21 mouse cellular contexts compared by ENCODE assay signal in genomic region chr3:39669145-39669544, GRCm38 (mm10).
DNase-seq lines count a peak whose midpoint lies in the region; ATAC-seq and TF ChIP-seq lines count a peak whose summit lies in the region.
"Had no signal": no experiment of that assay in that cellular context is flagged by ENCODE, and none has a peak within 500 bp of the region (broad histone marks: within the 10 kb centered on the region; RNA-seq: fewer than 3 reads in every experiment).

No protein-coding gene starts in this region.

- no peak overlapping the region for H3K27ac ChIP-seq in lung, embryonic 14.5 days (ENCODE audit: low read depth)
- no peak overlapping the region; the same call in 1 of the 2 replicates for H3K27ac ChIP-seq in lung, embryonic 16.5 days (ENCODE audit: low read length)
- no peak overlapping the region for H3K27ac ChIP-seq in lung, postnatal 0 days (ENCODE audit: low read length)

- WGBS in lung, embryonic 14.5 days: 39% methylated on average over 1 of the region's 1 CpGs
- WGBS in lung, embryonic 16.5 days: 27% methylated on average over 1 of the region's 1 CpGs
- 33% methylated on average over 1 of the region's 1 CpGs for WGBS in lung, postnatal 0 days

- peak; percentile 41; the same call in 1 of the 2 replicates for TF ChIP-seq EP300 in lung, postnatal 0 days (IDR thresholded peaks at IDR 0.05)

- H3K27me3 ChIP-seq in lung, embryonic 14.5 days (ENCODE audit: insufficient read depth, low read length): no peaks in the 10 kb centered on the region
- H3K27me3 ChIP-seq in lung, embryonic 16.5 days (ENCODE audit: control insufficient read depth, insufficient read depth, low read depth, low read length): no peaks in the 10 kb centered on the region
- H3K27me3 ChIP-seq in lung, postnatal 0 days (replicated peaks; ENCODE audit: insufficient read depth, low read length): no peaks in the 10 kb centered on the region
- H3K27me3 ChIP-seq: CH12.LX had no signal

- H3K36me3 ChIP-seq in lung, embryonic 14.5 days (ENCODE audit: insufficient read depth): no peaks in the 10 kb centered on the region
- no peaks in the 10 kb centered on the region for H3K36me3 ChIP-seq in lung, embryonic 16.5 days (ENCODE audit: control insufficient read depth, insufficient read depth, low read length)
- no peaks in the 10 kb centered on the region for H3K36me3 ChIP-seq in lung, postnatal 0 days (ENCODE audit: insufficient read depth, low read length)
- H3K36me3 ChIP-seq: G1E had no signal

- no peaks in the 10 kb centered on the region; the same call in 1 of the 2 replicates for H3K4me1 ChIP-seq in lung, embryonic 14.5 days (ENCODE audit: insufficient read depth)
- H3K4me1 ChIP-seq in lung, embryonic 16.5 days (replicated peaks; ENCODE audit: control insufficient read depth, insufficient read depth, low read length): peaks cover 7% of the 10 kb centered on the region
- no peaks in the 10 kb centered on the region for H3K4me1 ChIP-seq in lung, postnatal 0 days (ENCODE audit: insufficient read depth, low read depth, low read length)

- no peak for ATAC-seq in lung, embryonic 14.5 days (ENCODE audit: insufficient read depth)
- peak; percentile 59; the same call in 1 of the 2 replicates for ATAC-seq in lung, embryonic 16.5 days (ENCODE audit: low read depth)
- peak; percentile 53; the same call in 1 of the 2 replicates for ATAC-seq in lung, postnatal 0 days
- ATAC-seq: activated CD4-positive, CD25-positive, alpha-beta regulatory T cell, adult 4 months; CD4-positive, CD25-positive, alpha-beta regulatory T cell, adult 4 months; Patski had no signal

- peak; percentile 60 for DNase-seq in lung, embryonic 14.5 days
- no peak for DNase-seq in lung, postnatal 25 days (ENCODE audit: low spot score)
- no peak for DNase-seq in lung, postnatal 36 days
- DNase-seq in lung, postnatal 0 days (ENCODE audit: low spot score): peak; percentile 65
- no peak for DNase-seq in lung, postnatal 14 days
- DNase-seq: adrenal gland, adult 2 months; adrenal gland, adult 8-10 months; adrenal gland, postnatal 10 days; adrenal gland, postnatal 14 days; adrenal gland, postnatal 25 days; adrenal gland, postnatal 36 days; B cell, adult 2 months; cerebellum, adult 11 months; cerebellum, adult 11-12 months; cerebellum, adult 18-20 months had no signal

- no peak overlapping the region for H3K9ac ChIP-seq in lung, embryonic 14.5 days
- no peak overlapping the region for H3K9ac ChIP-seq in lung, embryonic 16.5 days (ENCODE audit: low read length)
- no peak overlapping the region for H3K9ac ChIP-seq in lung, postnatal 0 days (replicated peaks; ENCODE audit: low read depth)

- H3K4me3 ChIP-seq in lung, embryonic 14.5 days (ENCODE audit: low read depth, low read length): no peak overlapping the region
- no peak overlapping the region for H3K4me3 ChIP-seq in lung, embryonic 16.5 days (ENCODE audit: low read length)
- H3K4me3 ChIP-seq in lung, postnatal 0 days (ENCODE audit: low read depth, low read length): no peak overlapping the region

- TF ChIP-seq CTCF in lung, embryonic 14.5 days (IDR thresholded peaks at IDR 0.05; ENCODE audit: low read depth): no peak
- no peak for TF ChIP-seq CTCF in lung, postnatal 0 days (IDR thresholded peaks at IDR 0.05)

- no peak overlapping the region for H3K4me2 ChIP-seq in lung, embryonic 14.5 days
- H3K4me2 ChIP-seq in lung, embryonic 16.5 days (ENCODE audit: low read depth, low read length): no peak overlapping the region
- no peak overlapping the region for H3K4me2 ChIP-seq in lung, postnatal 0 days (replicated peaks; ENCODE audit: low read depth, low read length)

- H3K9me3 ChIP-seq in lung, embryonic 14.5 days (ENCODE audit: low read depth, low read length): no peaks in the 10 kb centered on the region
- H3K9me3 ChIP-seq in lung, embryonic 16.5 days (ENCODE audit: control insufficient read depth, low read length): no peaks in the 10 kb centered on the region
- no peaks in the 10 kb centered on the region for H3K9me3 ChIP-seq in lung, postnatal 0 days (ENCODE audit: low read length)

Comparison
In these comparisons a context has a peak if more than half of its experiments do, and no peak if none do; other contexts are left out.
1. DNase-seq: peak in lung, embryonic 14.5 days (single experiment) and lung, postnatal 0 days (single experiment); none in lung, postnatal 25 days (single experiment), lung, postnatal 36 days (single experiment) and lung, postnatal 14 days (single experiment).